Mouse (Mus musculus): ENCODE data around the gene Tufm.

The Tufm gene

GRCm38 (mm10) chr7:126504913-126505312 is 17.8 kb downstream of the Tufm start:
- H3K4me3 ChIP-seq (replicated peaks; ENCODE audit: low read length), result no peak overlapping the region

GRCm38 (mm10) chr7:126507126-126507778 is 20.1 kb downstream of the Tufm start:
- Histone ChIP-seq H3K4me3 (replicated peaks; ENCODE audit: low read length) (no peak overlapping the region), H3K9me3 (ENCODE audit: low read length) (no peaks in the 10 kb centered on the region), H3K36me3 (ENCODE audit: insufficient read depth, low read length) (no peaks in the 10 kb centered on the region; the same call in 1 of the 2 replicates), H3K27me3 (ENCODE audit: insufficient read depth, low read length) (no peaks in the 10 kb centered on the region), H3K4me1 (replicated peaks; ENCODE audit: low read depth, low read length) (peaks cover 35% of the 10 kb centered on the region)
- no peak for TF ChIP-seq CTCF (conservative IDR thresholded peaks at IDR 0.05; ENCODE audit: low read length)
- no peak for TF ChIP-seq POU5F1 (IDR thresholded peaks at IDR 0.05; ENCODE audit: borderline replicate concordance, low read length)
- no peak for TF ChIP-seq NANOG (IDR thresholded peaks at IDR 0.05; ENCODE audit: borderline replicate concordance, low read length)

More at GRCm38 (mm10) chr7:126504913-126505312, 17.8 kb downstream of the Tufm start:
- Histone ChIP-seq H3K36me3 (ENCODE audit: insufficient read depth, low read length) (peaks cover 14% of the 10 kb centered on the region), H3K4me1 (replicated peaks; ENCODE audit: low read depth, low read length) (peaks cover 50% of the 10 kb centered on the region), H3K27me3 (ENCODE audit: insufficient read depth, low read length) (no peaks in the 10 kb centered on the region), H3K9me3 (ENCODE audit: low read length) (no peaks in the 10 kb centered on the region)
- TF ChIP-seq POU5F1 (IDR thresholded peaks at IDR 0.05; ENCODE audit: borderline replicate concordance, low read length) (no peak), NANOG (IDR thresholded peaks at IDR 0.05; ENCODE audit: borderline replicate concordance, low read length) (no peak), CTCF (conservative IDR thresholded peaks at IDR 0.05; ENCODE audit: low read length) (no peak)

DNA sequence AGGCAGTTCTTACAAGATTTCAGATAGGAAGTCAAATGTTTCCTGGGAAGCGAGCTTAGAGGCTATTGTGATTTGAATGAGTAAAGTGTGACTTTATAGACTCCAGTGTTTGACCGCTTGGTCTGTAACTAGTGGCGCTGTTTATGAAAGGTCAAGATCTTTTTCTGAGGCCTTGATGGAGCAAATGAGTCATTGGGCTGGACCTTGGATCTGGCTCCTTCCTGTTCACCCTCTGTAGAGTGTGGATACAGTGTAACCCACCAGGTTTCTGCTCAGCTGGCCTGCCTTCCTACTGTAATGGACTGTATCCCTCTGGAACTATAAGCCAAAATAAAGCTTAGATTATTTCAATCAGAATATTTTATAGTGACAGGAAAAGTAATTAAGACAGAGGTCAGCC is 24.1 kb downstream of the Tufm start:
- Histone ChIP-seq H3K4me1 (replicated peaks; ENCODE audit: low read depth, low read length) (peaks cover 21% of the 10 kb centered on the region), H3K9me3 (ENCODE audit: low read length) (no peaks in the 10 kb centered on the region), H3K4me3 (replicated peaks; ENCODE audit: low read length) (no peak overlapping the region), H3K27me3 (ENCODE audit: insufficient read depth, low read length) (no peaks in the 10 kb centered on the region), H3K36me3 (ENCODE audit: insufficient read depth, low read length) (no peaks in the 10 kb centered on the region; the same call in 1 of the 2 replicates)
- TF ChIP-seq CTCF (conservative IDR thresholded peaks at IDR 0.05; ENCODE audit: low read length) (no peak), POU5F1 (IDR thresholded peaks at IDR 0.05; ENCODE audit: borderline replicate concordance, low read length) (no peak), NANOG (IDR thresholded peaks at IDR 0.05; ENCODE audit: borderline replicate concordance, low read length) (no peak)

GRCm38 (mm10) chr7:126518261-126518941 is 31.2 kb downstream of the Tufm start:
- H3K36me3 ChIP-seq (ENCODE audit: insufficient read depth, low read length), result no peaks in the 10 kb centered on the region
- TF ChIP-seq POU5F1 (IDR thresholded peaks at IDR 0.05; ENCODE audit: borderline replicate concordance, low read length) (no peak), CTCF (conservative IDR thresholded peaks at IDR 0.05; ENCODE audit: low read length) (no peak), NANOG (IDR thresholded peaks at IDR 0.05; ENCODE audit: borderline replicate concordance, low read length) (no peak)
- H3K4me1 ChIP-seq (replicated peaks; ENCODE audit: low read depth, low read length), result peaks cover 31% of the 10 kb centered on the region
- no peaks in the 10 kb centered on the region for H3K27me3 ChIP-seq (ENCODE audit: insufficient read depth, low read length)
- no peak overlapping the region for H3K4me3 ChIP-seq (replicated peaks; ENCODE audit: low read length)
- no peaks in the 10 kb centered on the region for H3K9me3 ChIP-seq (ENCODE audit: low read length)

- H3K9me3 ChIP-seq (ENCODE audit: low read length), result no peaks in the 10 kb centered on the region
- H3K27me3 ChIP-seq (ENCODE audit: insufficient read depth, low read length), result no peaks in the 10 kb centered on the region
- H3K4me1 ChIP-seq (replicated peaks; ENCODE audit: low read depth, low read length), result peaks cover 31% of the 10 kb centered on the region
- no peaks in the 10 kb centered on the region for H3K36me3 ChIP-seq (ENCODE audit: insufficient read depth, low read length)
- TF ChIP-seq POU5F1 (IDR thresholded peaks at IDR 0.05; ENCODE audit: borderline replicate concordance, low read length) (no peak), CTCF (conservative IDR thresholded peaks at IDR 0.05; ENCODE audit: low read length) (no peak), NANOG (IDR thresholded peaks at IDR 0.05; ENCODE audit: borderline replicate concordance, low read length) (no peak)
- H3K4me3 ChIP-seq (replicated peaks; ENCODE audit: low read length), result no peak overlapping the region
These were observed 32.4 kb downstream of the Tufm start for GRCm38 (mm10) chr7:126519513-126519912.

GRCm38 (mm10) chr7:126523316-126523715 is 36.2 kb downstream of the Tufm start:
- no peak for TF ChIP-seq CTCF (conservative IDR thresholded peaks at IDR 0.05; ENCODE audit: low read length)
- Histone ChIP-seq H3K27me3 (ENCODE audit: insufficient read depth, low read length) (no peaks in the 10 kb centered on the region), H3K4me1 (replicated peaks; ENCODE audit: low read depth, low read length) (peaks cover 15% of the 10 kb centered on the region), H3K4me3 (replicated peaks; ENCODE audit: low read length) (no peak overlapping the region), H3K36me3 (ENCODE audit: insufficient read depth, low read length) (no peaks in the 10 kb centered on the region), H3K9me3 (ENCODE audit: low read length) (no peaks in the 10 kb centered on the region)

DNA sequence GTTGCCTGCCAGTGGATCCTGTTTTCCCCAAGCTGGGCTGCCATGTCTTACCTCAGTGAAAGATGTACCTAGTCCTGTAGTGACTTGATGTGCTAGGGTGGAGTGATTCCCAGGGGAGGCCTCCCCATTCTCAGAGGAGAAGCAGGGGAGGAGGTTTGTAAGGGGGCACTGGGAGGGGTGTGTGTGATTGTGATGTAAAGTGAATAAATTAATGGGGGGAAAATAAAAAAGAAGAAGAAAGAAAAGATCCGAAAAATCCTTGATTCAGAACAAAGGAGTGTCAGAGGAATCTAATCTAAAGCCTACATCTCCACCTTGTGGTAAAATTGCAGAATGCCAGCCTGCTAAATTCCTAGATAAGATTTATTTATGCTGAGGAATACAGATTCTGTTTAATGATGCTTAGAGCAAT is 41.0 kb downstream of the Tufm start:
- Histone ChIP-seq H3K4me3 (replicated peaks; ENCODE audit: low read length) (no peak overlapping the region), H3K4me1 (replicated peaks; ENCODE audit: low read depth, low read length) (peaks cover 3% of the 10 kb centered on the region; the same call in 1 of the 2 replicates), H3K36me3 (ENCODE audit: insufficient read depth, low read length) (no peaks in the 10 kb centered on the region), H3K27me3 (ENCODE audit: insufficient read depth, low read length) (no peaks in the 10 kb centered on the region), H3K9me3 (ENCODE audit: low read length) (no peaks in the 10 kb centered on the region)
- TF ChIP-seq CTCF (conservative IDR thresholded peaks at IDR 0.05; ENCODE audit: low read length) (peak; percentile 97), NANOG (IDR thresholded peaks at IDR 0.05; ENCODE audit: borderline replicate concordance, low read length) (no peak), POU5F1 (IDR thresholded peaks at IDR 0.05; ENCODE audit: borderline replicate concordance, low read length) (no peak)

- no peak overlapping the region for H3K4me3 ChIP-seq (replicated peaks; ENCODE audit: low read length)
- H3K4me1 ChIP-seq (replicated peaks; ENCODE audit: low read depth, low read length), result peaks cover 18% of the 10 kb centered on the region
- H3K9me3 ChIP-seq (ENCODE audit: low read length), result no peaks in the 10 kb centered on the region
- no peaks in the 10 kb centered on the region for H3K36me3 ChIP-seq (ENCODE audit: insufficient read depth, low read length)
- no peak for TF ChIP-seq POU5F1 (IDR thresholded peaks at IDR 0.05; ENCODE audit: borderline replicate concordance, low read length)
- no peak for TF ChIP-seq CTCF (conservative IDR thresholded peaks at IDR 0.05; ENCODE audit: low read length)
- no peak for TF ChIP-seq NANOG (IDR thresholded peaks at IDR 0.05; ENCODE audit: borderline replicate concordance, low read length)
- H3K27me3 ChIP-seq (ENCODE audit: insufficient read depth, low read length), result peaks cover 22% of the 10 kb centered on the region
These were observed 46.3 kb downstream of the Tufm start for GRCm38 (mm10) chr7:126533434-126533833.
